Mouse (Mus musculus) left cerebral cortex, adult 6 months (tissue): ENCODE measurements around the gene Syde2. TPM values are rescaled to one million over a fixed set of nuclear protein-coding genes. Genes with fewer than 3 reads are reported as not detected.

Experiments used
- long read RNA-seq, 2 experiments: library from polyadenylated mRNA; unstranded; transcript quantifications; one replicate each; pipeline ENCODE4 v2.0.0; 2019 to 2020
- polyA plus RNA-seq: library from polyadenylated mRNA; unstranded; fragments of <200 nt; fragmentation: Nextera tagmentation; gene quantifications from 2 replicates; pipeline ENCODE4 v1.2.3, GENCODE M21; 2021

Gene Syde2
- polyA plus RNA-seq, result 0.31 and 0.43 TPM in 2 replicates
- long read RNA-seq, experiment 1, full-length matches to known transcripts, result 1 of 2 reads
- long read RNA-seq, experiment 1, partial matches to known transcripts, result 1 of 2 reads
- long read RNA-seq, experiment 1, other reads (novel, unspliced or antisense), result 0 of 2 reads
- long read RNA-seq, experiment 2, partial matches to known transcripts, result 0 of 1 reads
- long read RNA-seq, experiment 2, other reads (novel, unspliced or antisense), result 1 of 1 reads

DNA sequence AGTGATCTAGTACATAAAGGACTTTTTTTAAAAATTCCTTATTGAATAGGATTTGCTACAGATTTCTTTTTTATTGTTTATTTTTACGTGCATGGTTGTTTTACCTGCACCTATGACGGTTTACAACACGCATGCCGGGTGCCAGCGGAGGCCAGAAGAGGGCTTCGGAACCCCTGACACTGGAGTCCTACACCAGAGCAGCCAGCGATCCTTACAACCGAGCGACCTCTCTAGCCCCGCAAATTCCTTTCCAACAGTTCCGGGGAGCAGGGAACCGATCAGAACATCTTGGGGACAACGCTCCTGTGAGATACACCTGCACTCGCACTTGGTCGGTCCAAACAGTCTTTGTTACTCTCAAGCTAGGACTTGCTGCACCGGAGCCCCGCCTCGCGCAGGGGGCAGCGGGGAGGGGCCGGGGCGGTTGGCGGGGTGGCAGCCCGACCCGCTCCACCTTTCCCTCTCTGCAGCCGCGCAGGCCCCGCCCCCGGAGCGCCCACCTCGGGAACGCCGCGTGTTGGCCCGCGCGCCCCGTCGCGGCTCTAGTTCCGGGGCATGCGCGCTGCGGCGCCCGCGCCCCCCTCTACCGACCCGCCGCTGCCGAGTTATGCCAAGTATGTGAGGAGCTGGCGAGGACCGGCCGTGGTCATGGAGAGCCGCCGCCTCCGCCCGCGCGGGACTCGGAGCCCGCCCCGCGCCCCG, at the start of gene Syde2:
Syde2 (plus strand) TSS at position 603 of the 702 bp plus-strand sequence.

Other genes starting within 250 kb of the Syde2 start
- gene Ddah1, start 229.2 kb upstream of the Syde2 start, polyA plus RNA-seq, result 85.2 and 88.7 TPM in 2 replicates
- 19.3 and 19.8 TPM in 2 replicates for gene Bcl10, start 65.1 kb upstream of the Syde2 start, polyA plus RNA-seq
- gene 2410004B18Rik, start 49.9 kb upstream of the Syde2 start, polyA plus RNA-seq, result 71.5 and 75.4 TPM in 2 replicates
- gene Wdr63, start 120.3 kb downstream of the Syde2 start, polyA plus RNA-seq, result 0.07 and 0.13 TPM in 2 replicates
- gene Mcoln3, start 129.6 kb downstream of the Syde2 start, polyA plus RNA-seq, result not detected in 2 replicates
- gene Mcoln2, start 162.0 kb downstream of the Syde2 start, polyA plus RNA-seq, result 0.06 TPM in 1 of 2 replicates, not detected in the other
- 0.51 and 0.67 TPM in 2 replicates for gene Lpar3, start 233.1 kb downstream of the Syde2 start, polyA plus RNA-seq